Mouse (Mus musculus) layer of hippocampus, adult 9-11 months (tissue): Measurements from ENCODE around the gene Cma1.
"Not testable (repeated sequence)": the region's sequence is repeated elsewhere in the genome, so short reads cannot be mapped to it uniquely, and the experiment has no call there.

ENCODE experiments used
- DNase-seq: peaks from one replicate; pipeline ENCODE4 v3.0.0; 2022

The Cma1 gene

GRCm38 (mm10) chr14:55944575-55944974, at the start of gene Cma1:
Gene Cma1, minus strand, starts transcription at chr14:55944675.
- DNase-seq = no peak

DNA sequence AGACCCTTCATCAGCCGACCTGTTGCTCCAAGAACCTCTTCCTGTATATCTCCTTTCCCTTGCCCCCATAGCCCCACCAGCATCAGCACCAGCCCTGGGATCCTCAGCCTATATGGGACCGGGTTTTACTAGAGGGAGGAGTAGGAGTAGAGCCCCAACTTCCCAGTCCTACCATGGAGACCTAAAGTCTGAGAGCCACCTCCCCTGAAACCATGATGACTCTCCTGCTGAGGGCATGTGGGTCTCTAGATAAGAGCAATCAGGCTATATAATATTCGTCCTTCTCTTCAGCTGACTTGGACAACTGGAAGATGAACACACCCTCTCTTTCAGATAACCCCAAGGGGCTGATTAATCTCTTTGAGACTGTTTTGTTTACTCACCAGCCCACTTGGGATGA, 43.0 kb upstream of the Cma1 start:
- not testable (repeated sequence) for DNase-seq

DNA sequence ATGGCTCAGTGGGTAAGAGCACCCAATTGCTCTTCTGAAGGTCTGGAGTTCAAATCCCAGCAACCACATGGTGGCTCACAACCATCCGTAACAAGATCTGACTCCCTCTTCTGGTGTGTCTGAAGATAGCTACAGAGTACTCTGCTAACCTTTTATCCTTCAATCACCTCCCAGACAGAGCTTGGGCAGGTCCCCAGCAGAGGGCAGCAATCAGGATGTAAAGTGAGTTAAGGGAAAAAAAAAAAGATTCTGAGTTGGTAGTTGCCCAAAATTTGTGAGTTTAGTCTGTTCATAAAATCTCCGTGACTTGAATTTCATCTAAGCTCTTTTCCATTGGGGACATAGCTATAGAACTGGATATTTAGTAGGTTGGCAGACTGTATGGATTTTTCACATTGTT, 19.4 kb upstream of the Cma1 start:
- not testable (repeated sequence) for DNase-seq

DNA sequence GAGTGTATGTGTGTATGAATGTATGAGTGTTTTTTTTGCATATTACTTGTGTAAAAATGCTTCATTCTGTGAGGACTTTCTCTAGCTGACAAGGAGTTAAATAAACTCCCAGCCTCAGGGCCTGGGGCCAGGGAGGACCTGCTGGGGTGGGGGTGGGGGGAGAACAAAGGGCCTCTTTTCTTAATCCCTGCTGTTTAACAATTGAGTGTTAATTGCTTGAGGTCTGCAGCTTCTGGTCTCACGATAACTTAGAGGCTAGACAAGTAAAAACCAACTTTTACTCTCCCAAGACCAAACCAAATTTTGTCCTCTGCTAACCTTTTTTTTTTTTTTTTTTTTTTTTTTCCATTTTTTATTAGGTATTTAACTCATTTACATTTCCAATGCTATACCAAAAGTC, 18.8 kb upstream of the Cma1 start:
- DNase-seq = no peak

DNA sequence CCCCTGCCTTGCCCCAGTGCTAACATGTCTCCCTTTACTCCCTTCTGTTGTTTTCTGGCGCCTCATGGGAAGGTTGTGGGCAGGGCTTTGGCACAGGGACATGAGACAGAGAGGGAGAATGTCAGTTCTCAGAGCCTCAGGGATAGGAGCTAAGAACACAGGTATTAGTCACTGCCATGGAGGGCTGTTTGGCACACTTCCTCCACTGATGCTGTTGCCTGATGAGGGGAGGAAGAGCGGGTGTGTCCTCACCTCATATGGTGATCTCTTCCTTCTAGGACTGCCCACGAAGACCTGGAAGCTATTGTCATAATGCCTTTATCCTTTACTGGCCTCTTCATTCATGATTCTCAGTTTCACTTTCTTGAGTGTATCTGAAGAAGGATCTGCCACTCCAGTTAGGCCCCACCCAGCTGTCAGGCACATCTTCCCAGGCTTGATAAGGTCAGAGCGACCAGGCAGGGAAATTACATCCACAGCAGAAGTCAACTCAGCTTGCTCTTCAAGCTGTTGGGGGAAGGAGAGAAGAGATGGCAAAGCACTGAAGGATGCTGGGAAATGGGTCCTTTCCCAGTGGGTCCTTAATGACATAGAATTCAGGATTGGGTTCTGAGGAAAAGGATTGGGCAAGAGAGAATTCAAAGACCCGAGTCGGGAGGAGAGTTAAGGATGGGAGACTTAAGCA, 6.0 kb upstream of the Cma1 start, which contains the start of gene Cma2:
Cma2 (plus strand) TSS at position 635 of the 685 bp plus-strand sequence.
- no peak for DNase-seq

DNA sequence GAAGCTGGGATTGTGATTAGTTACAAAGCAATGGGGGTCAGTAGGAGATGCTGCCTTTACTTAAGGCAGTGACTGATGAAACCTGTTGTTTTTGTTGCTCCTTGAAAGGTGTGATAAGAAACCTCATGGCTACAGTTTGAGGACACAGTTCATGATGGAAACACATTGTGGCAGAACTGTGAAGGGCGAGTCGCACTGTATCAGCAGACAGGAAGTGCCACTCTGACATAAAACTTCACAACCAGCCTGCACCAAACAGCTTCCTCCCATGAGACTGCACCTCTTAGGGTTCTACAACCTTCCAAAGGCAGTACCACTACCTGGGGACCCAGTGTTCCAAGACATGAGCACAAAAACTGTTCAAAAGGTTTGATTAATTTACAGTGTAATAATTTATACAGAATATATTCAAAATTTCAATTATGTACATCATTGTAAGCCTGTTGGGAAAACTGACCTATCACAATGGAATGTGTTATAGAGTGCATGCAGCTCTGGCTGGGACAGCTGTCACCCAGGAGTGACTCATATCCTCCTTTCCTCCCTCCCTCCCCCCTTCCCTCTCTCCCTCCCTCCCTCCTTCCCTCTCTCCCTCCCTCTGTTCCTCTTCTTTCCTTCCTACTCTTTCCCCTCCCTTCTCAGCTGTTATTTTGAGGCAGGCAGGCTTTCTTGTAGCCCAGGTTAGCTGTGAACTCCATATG, 1.9 kb upstream of the Cma1 start:
- DNase-seq = no peak

- DNase-seq = no peak
These were observed 874 bp downstream of the Cma1 start for GRCm38 (mm10) chr14:55943601-55944000.

- DNase-seq = no peak
These were observed 4.2 kb downstream of the Cma1 start for GRCm38 (mm10) chr14:55940070-55940800.

GRCm38 (mm10) chr14:55933586-55933985, 10.9 kb downstream of the Cma1 start:
- no peak for DNase-seq

- DNase-seq = no peak
These were observed 15.0 kb downstream of the Cma1 start for GRCm38 (mm10) chr14:55929263-55929997.

GRCm38 (mm10) chr14:55926847-55927246, 17.6 kb downstream of the Cma1 start:
- no peak for DNase-seq

DNA sequence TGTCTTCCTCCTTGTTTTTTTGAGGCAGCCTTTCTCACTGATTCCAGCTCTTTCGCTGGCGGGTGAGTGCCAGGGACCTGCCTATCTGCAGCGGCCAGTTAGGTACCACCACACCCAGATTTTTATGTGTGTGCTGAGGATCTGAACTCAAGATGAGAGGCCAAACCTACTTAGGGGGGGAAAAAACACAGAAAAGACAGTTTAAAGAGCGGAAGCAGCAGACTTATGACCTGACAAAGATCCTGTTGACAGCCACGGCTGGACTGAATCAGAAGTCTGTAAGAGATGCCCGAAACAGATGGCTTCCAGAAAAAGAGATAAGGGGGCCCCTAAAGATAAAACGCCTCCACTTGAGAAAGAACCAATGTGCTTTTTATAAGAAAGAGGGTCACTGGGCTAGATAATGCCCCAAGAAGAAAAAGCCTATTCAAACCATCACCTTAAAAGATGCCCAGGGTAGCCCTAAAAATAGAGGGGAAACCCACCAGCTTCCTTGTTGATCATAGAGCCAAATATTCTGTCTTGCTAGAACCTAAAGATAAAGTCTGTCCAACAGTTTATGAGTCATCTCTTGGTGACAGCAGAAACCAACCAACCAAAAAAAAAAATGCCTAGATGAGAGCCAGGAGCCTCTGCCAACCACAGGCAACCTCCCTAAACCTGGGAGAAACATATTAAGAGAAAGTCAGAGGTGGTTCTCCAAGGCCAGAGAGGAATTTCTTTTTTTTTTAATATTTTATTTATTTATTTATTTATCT, 21.8 kb downstream of the Cma1 start:
- DNase-seq = no peak

DNA sequence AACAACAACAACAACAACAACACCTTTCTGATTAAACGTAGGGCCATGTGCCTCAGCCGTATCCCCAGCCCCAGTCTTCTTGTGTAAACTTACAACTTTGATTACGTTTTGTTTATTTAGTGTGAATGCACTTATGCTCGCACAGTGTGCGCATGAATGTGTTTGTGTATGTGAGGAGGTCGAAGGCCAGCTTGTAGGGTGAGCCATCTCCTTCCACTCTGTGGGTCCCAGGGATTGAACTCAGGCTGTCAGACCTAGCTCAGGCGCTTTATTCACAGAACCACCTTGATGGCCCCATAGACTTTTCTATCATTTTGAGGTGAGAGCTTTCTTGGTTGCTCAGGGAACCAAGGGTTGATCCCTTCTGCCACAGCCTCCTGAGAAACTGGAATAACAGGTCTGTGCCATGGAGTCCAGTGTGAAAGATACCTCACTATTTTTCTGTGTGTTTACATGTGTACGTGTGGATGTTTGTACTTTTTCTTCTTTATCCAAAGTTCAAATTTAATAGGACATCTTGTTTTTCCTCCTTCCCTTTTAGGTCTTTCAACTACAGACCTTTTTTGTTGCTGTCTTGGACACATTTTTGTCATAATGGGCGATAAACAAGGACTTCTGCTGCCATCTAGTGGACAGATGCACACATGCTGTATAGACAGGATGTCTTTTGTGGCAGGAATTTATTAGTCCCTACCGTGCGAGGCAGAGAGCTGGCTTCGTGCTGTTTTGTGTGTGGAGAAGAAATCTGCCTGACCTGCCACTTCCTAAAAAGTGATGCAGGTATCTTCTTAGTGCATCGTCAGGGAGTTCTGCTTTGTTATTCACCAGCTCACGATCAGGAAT, 26.0 kb downstream of the Cma1 start:
- DNase-seq = peak; percentile 78

GRCm38 (mm10) chr14:55913406-55913805, 31.1 kb downstream of the Cma1 start:
- no peak for DNase-seq

DNA sequence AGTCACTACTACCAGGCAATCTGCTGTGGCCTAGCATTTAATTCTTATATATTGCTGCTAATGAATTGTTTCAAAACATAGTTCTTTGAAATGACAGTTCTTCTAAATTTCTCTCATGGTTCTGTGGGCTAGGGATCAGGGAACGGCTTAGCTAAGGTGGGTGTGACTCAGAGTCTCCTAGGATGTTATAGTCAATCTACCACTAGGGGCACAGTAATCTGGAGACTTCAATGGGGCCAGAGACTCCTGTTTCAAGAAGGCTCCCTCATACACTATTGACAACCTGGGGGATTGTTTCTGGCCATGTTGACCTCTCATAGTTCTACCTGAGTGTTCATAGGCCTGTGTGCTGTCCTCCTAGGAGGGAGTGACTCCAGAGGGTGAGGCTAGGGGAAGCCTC, 39.0 kb downstream of the Cma1 start:
- no peak for DNase-seq

DNA sequence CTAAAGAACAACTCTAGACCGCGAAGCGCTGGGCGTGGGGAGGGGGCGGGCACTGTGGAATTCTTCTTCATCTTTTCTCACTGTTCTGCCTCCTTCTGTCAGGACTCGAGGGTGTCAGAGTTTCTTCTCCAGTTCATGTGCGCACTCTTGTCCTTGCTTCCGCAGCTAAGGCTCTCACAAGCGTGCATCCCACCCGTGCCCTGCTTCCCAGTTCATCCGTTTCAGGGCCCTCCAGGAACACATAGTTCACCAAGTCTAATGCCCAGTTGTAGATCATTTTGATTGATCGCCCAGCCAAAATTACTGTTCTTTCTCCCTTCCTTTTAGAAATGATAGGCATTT, 44.1 kb downstream of the Cma1 start:
- no peak for DNase-seq

DNA sequence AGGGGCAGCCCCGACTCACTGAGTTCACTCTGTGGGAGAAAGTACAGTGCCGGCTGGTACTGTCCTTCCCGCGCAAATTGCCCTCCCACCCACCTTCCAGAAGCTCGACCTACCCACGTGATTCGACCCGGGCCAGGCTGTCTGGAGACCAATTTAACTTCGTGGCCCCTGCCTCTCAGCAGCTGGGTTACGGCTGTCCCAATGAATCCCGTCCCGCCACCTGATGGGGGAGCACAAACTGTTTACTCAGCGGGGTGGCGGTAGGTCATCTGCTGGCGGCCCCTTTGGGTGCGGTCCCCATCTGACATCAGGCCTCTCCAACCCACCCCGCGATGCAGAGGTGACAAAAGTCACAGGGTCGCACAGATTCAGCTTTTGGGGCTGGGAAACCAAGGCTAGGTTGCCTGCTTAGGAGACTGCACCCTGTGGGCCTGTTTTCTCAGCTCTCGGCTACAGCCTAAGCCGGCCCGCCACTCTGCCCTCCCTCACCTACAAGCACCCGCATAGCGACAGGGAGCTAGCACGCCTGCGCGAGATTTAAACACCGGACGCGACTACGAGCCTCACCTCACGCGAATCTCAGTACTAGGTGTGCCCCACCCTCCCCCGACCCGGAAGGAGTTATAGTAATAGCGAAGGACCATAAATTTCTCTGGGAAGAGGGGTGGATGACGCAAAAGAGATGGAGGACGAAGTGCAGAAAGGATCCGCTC, 44.6 kb downstream of the Cma1 start, which contains the start of gene Sdr39u1:
Sdr39u1 (minus strand) TSS at position 593 of the 713 bp plus-strand sequence.
- peak; percentile 91 for DNase-seq

GRCm38 (mm10) chr14:55898947-55899346, 45.5 kb downstream of the Cma1 start:
- DNase-seq = no peak

- no peak for DNase-seq
These were observed 46.8 kb downstream of the Cma1 start for GRCm38 (mm10) chr14:55897671-55898070.
